ENCODE assay signal across 11 mouse cellular contexts in the genomic region with DNA sequence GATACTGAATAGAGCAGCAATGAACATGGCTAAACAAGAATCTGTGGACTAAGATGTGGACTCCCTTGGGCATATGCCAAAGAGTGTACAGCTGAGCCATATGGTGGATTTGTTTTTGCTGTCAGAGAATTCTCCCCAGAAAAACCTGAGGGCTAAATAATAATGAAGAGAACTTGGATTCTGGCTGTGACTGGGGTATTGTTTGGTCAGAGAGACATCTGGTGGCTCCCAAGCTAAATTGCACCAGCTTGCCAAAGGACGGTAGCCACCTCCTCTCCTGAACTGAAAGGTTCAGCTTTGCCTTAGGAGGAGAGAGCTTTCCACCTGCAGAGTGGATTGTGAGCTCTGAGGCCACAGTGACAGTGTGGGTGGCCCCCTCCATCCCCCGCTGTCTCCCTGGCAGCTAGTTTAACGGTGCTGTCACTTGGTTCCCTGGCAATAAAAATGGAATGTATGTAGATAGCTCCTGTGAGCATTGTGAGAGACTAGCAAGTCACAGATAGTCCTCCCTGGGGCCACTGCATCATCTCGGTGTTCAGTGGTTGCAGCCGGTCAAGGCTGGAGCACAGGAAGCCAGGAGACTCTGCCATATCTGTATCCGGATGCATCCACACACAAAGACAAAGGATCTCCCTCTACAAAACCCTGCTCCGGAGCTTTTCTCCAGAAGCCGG. TPM values are rescaled to one million over a fixed set of nuclear protein-coding genes. Genes with fewer than 3 reads are reported as not detected.
DNase-seq lines count a peak whose midpoint lies in the region; ATAC-seq and TF ChIP-seq lines count a peak whose summit lies in the region.
"Had no signal": no experiment of that assay in that cellular context is flagged by ENCODE, and none has a peak within 500 bp of the region (broad histone marks: within the 10 kb centered on the region; RNA-seq: fewer than 3 reads in every experiment).

No protein-coding gene starts in this region.

- no peak for ATAC-seq in lung, postnatal 0 days
- ATAC-seq in hindbrain, embryonic 15.5 days (ENCODE audit: low FRiP score, low read depth) = peak; percentile 90
- ATAC-seq in midbrain, embryonic 16.5 days = peak; percentile 86

- peak; percentile 26 for TF ChIP-seq CTCF in lung, postnatal 0 days (IDR thresholded peaks at IDR 0.05)

- H3K27me3 ChIP-seq in lung, postnatal 0 days (replicated peaks; ENCODE audit: insufficient read depth, low read length) = no peaks in the 10 kb centered on the region
- H3K27me3 ChIP-seq in hindbrain, embryonic 15.5 days = no peaks in the 10 kb centered on the region
- H3K27me3 ChIP-seq in midbrain, embryonic 16.5 days (ENCODE audit: control insufficient read depth, insufficient read depth, low read depth, low read length) = no peaks in the 10 kb centered on the region

- no peak overlapping the region for H3K4me3 ChIP-seq in lung, postnatal 0 days (ENCODE audit: low read depth, low read length)
- no peak overlapping the region for H3K4me3 ChIP-seq in hindbrain, embryonic 15.5 days
- H3K4me3 ChIP-seq in midbrain, embryonic 16.5 days (ENCODE audit: low read depth, low read length) = no peak overlapping the region

- no peaks in the 10 kb centered on the region for H3K9me3 ChIP-seq in lung, postnatal 0 days (ENCODE audit: low read length)
- H3K9me3 ChIP-seq in hindbrain, embryonic 15.5 days = no peaks in the 10 kb centered on the region
- H3K9me3 ChIP-seq in midbrain, embryonic 16.5 days (replicated peaks; ENCODE audit: control insufficient read depth, low read length, poor library complexity, severe bottlenecking) = no peaks in the 10 kb centered on the region

- H3K27ac ChIP-seq in lung, postnatal 0 days (ENCODE audit: low read length) = no peak overlapping the region
- H3K27ac ChIP-seq in hindbrain, embryonic 15.5 days (replicated peaks) = no peak overlapping the region
- no peak overlapping the region for H3K27ac ChIP-seq in midbrain, embryonic 16.5 days (ENCODE audit: low read length)

- no peak overlapping the region for H3K9ac ChIP-seq in lung, postnatal 0 days (replicated peaks; ENCODE audit: low read depth)
- H3K9ac ChIP-seq in hindbrain, embryonic 15.5 days = no peak overlapping the region
- H3K9ac ChIP-seq in midbrain, embryonic 16.5 days (ENCODE audit: low read depth, low read length) = no peak overlapping the region

- H3K4me2 ChIP-seq in lung, postnatal 0 days (replicated peaks; ENCODE audit: low read depth, low read length) = no peak overlapping the region
- no peak overlapping the region for H3K4me2 ChIP-seq in hindbrain, embryonic 15.5 days
- no peak overlapping the region for H3K4me2 ChIP-seq in midbrain, embryonic 16.5 days (ENCODE audit: low read length)

- TF ChIP-seq EP300 in lung, postnatal 0 days (IDR thresholded peaks at IDR 0.05) = no peak

- H3K36me3 ChIP-seq in lung, postnatal 0 days (ENCODE audit: insufficient read depth, low read length) = no peaks in the 10 kb centered on the region
- H3K36me3 ChIP-seq in hindbrain, embryonic 15.5 days = no peaks in the 10 kb centered on the region
- H3K36me3 ChIP-seq in midbrain, embryonic 16.5 days (ENCODE audit: control insufficient read depth, insufficient read depth, low read length) = no peaks in the 10 kb centered on the region

- WGBS in lung, postnatal 0 days = 66% methylated on average over 8 of the region's 8 CpGs
- WGBS in hindbrain, embryonic 15.5 days = 50% methylated on average over 8 of the region's 8 CpGs
- 59% methylated on average over 8 of the region's 8 CpGs for WGBS in midbrain, embryonic 16.5 days

- no peak for DNase-seq in lung, postnatal 0 days (ENCODE audit: low spot score)
- no peak for DNase-seq in lung, postnatal 36 days
- peak; percentile 11 for DNase-seq in cerebellum, adult 11 months
- no peak for DNase-seq in gastrocnemius, adult 18-20 months (ENCODE audit: low spot score)
- no peak for DNase-seq in gastrocnemius, postnatal 25 days
- DNase-seq in lung, adult 18-20 months = no peak

- H3K4me1 ChIP-seq in lung, postnatal 0 days (ENCODE audit: insufficient read depth, low read depth, low read length) = no peaks in the 10 kb centered on the region
- no peaks in the 10 kb centered on the region for H3K4me1 ChIP-seq in hindbrain, embryonic 15.5 days (replicated peaks)
- no peaks in the 10 kb centered on the region for H3K4me1 ChIP-seq in midbrain, embryonic 16.5 days (ENCODE audit: control insufficient read depth, insufficient read depth, low read length)

RNA-seq across cellular contexts. Expression of a gene that starts 12.2 kb away (rescaled TPM):
- not detected in 2 replicates for polyA plus RNA-seq in lung, postnatal 0 days (2015; fragmentation: Nextera tagmentation; extraction: Ambion mirVana)
- polyA plus RNA-seq in hindbrain, embryonic 15.5 days (2015; fragmentation: Nextera tagmentation; extraction: Ambion mirVana) = not detected in 2 replicates
- not detected in 2 replicates for polyA plus RNA-seq in midbrain, embryonic 16.5 days (2015; fragmentation: Nextera tagmentation; extraction: Ambion mirVana)
- total RNA-seq in gastrocnemius, adult 18-20 months (2021) = not detected
- not detected for total RNA-seq in gastrocnemius, postnatal 25 days (2021)
- total RNA-seq: common myeloid progenitor, adult 5-6 weeks; left cerebral cortex, postnatal 10 days had no signal
- polyA plus RNA-seq: small intestine, adult 2 months had no signal

RNA-seq across cellular contexts. Expression of a gene that starts 23.3 kb away (rescaled TPM):
- polyA plus RNA-seq in lung, postnatal 0 days (2015; fragmentation: Nextera tagmentation; extraction: Ambion mirVana) = not detected in 2 replicates
- polyA plus RNA-seq in hindbrain, embryonic 15.5 days (2015; fragmentation: Nextera tagmentation; extraction: Ambion mirVana) = not detected in 2 replicates
- not detected in 2 replicates for polyA plus RNA-seq in midbrain, embryonic 16.5 days (2015; fragmentation: Nextera tagmentation; extraction: Ambion mirVana)
- total RNA-seq in gastrocnemius, adult 18-20 months (2021) = not detected
- total RNA-seq in gastrocnemius, postnatal 25 days (2021) = not detected
- total RNA-seq: common myeloid progenitor, adult 5-6 weeks; left cerebral cortex, postnatal 10 days had no signal
- polyA plus RNA-seq: small intestine, adult 2 months had no signal

RNA-seq across cellular contexts. Expression of a gene that starts 35.2 kb away (rescaled TPM):
- polyA plus RNA-seq in lung, postnatal 0 days (2015; fragmentation: Nextera tagmentation; extraction: Ambion mirVana) = not detected in 2 replicates
- polyA plus RNA-seq in hindbrain, embryonic 15.5 days (2015; fragmentation: Nextera tagmentation; extraction: Ambion mirVana) = not detected in 2 replicates
- not detected in 2 replicates for polyA plus RNA-seq in midbrain, embryonic 16.5 days (2015; fragmentation: Nextera tagmentation; extraction: Ambion mirVana)
- not detected for total RNA-seq in gastrocnemius, adult 18-20 months (2021)
- total RNA-seq in gastrocnemius, postnatal 25 days (2021) = not detected
- total RNA-seq: common myeloid progenitor, adult 5-6 weeks; left cerebral cortex, postnatal 10 days had no signal
- polyA plus RNA-seq: small intestine, adult 2 months had no signal

RNA-seq across cellular contexts. Expression of a gene that starts 43.6 kb away (rescaled TPM):
- polyA plus RNA-seq in lung, postnatal 0 days (2015; fragmentation: Nextera tagmentation; extraction: Ambion mirVana) = not detected in 2 replicates
- polyA plus RNA-seq in hindbrain, embryonic 15.5 days (2015; fragmentation: Nextera tagmentation; extraction: Ambion mirVana) = not detected in 2 replicates
- not detected in 2 replicates for polyA plus RNA-seq in midbrain, embryonic 16.5 days (2015; fragmentation: Nextera tagmentation; extraction: Ambion mirVana)
- total RNA-seq in gastrocnemius, adult 18-20 months (2021) = not detected
- total RNA-seq in gastrocnemius, postnatal 25 days (2021) = not detected
- total RNA-seq: common myeloid progenitor, adult 5-6 weeks; left cerebral cortex, postnatal 10 days had no signal
- polyA plus RNA-seq: small intestine, adult 2 months had no signal

RNA-seq across cellular contexts. Expression of a gene that starts 49.3 kb away (rescaled TPM):
- not detected in 2 replicates for polyA plus RNA-seq in lung, postnatal 0 days (2015; fragmentation: Nextera tagmentation; extraction: Ambion mirVana)
- not detected in 2 replicates for polyA plus RNA-seq in hindbrain, embryonic 15.5 days (2015; fragmentation: Nextera tagmentation; extraction: Ambion mirVana)
- not detected in 2 replicates for polyA plus RNA-seq in midbrain, embryonic 16.5 days (2015; fragmentation: Nextera tagmentation; extraction: Ambion mirVana)
- not detected for total RNA-seq in gastrocnemius, adult 18-20 months (2021)
- not detected for total RNA-seq in gastrocnemius, postnatal 25 days (2021)
- total RNA-seq: common myeloid progenitor, adult 5-6 weeks; left cerebral cortex, postnatal 10 days had no signal
- polyA plus RNA-seq: small intestine, adult 2 months had no signal
